Mouse (Mus musculus) forebrain, embryonic 14.5 days (tissue): ENCODE measurements around the gene Gpr137. TPM values are rescaled to one million over a fixed set of nuclear protein-coding genes. Genes with fewer than 3 reads are reported as not detected.

ENCODE experiments used
- ATAC-seq: fragments of 200-750 bp; cut with Nextera tagmentation; 2 replicates; pipeline ENCODE4 v1.8.0; 2017; ENCODE audit warnings: mild to moderate bottlenecking, moderate library complexity
- DNase-seq: peaks from one replicate; pipeline ENCODE4 v3.0.0-alpha.2; 2015; ENCODE audit warnings: low spot score
- H3K27ac ChIP-seq: fragments of 300-500 bp; sonication (generic); 2 replicates; pipeline ENCODE4 v1.5.1; 2014; ENCODE audit warnings: low read depth, mild to moderate bottlenecking, control low read depth, low read length, moderate library complexity
- H3K27me3 ChIP-seq: fragments of 300-500 bp; sonication (generic); replicated peaks from 2 replicates; pipeline ENCODE4 v1.6.1; 2014; ENCODE audit warnings: low read length, control low read depth, mixed read lengths; ENCODE audit not compliant: control insufficient read depth, insufficient read depth
- H3K36me3 ChIP-seq: fragments of 300-500 bp; sonication (generic); 2 replicates; pipeline ENCODE4 v1.6.1; 2014; ENCODE audit warnings: low read length, control low read depth; ENCODE audit not compliant: control insufficient read depth, insufficient read depth
- H3K4me1 ChIP-seq: fragments of 300-500 bp; sonication (generic); 2 replicates; pipeline ENCODE4 v1.6.1; 2014; ENCODE audit warnings: antibody characterized with exemption, low read length, control low read depth; ENCODE audit not compliant: control insufficient read depth, insufficient read depth
- H3K4me2 ChIP-seq: fragments of 300-500 bp; sonication (generic); 2 replicates; pipeline ENCODE4 v1.6.1; 2014; ENCODE audit warnings: mild to moderate bottlenecking, control low read depth, low read length
- H3K4me3 ChIP-seq: fragments of 300-500 bp; sonication (generic); 2 replicates; pipeline ENCODE4 v1.5.1; 2014; ENCODE audit warnings: low read depth, low read length, control low read depth
- H3K9ac ChIP-seq: fragments of 300-500 bp; sonication (generic); 2 replicates; pipeline ENCODE4 v1.6.1; 2014; ENCODE audit warnings: mild to moderate bottlenecking, low read length, control low read depth, moderate library complexity
- H3K9me3 ChIP-seq: fragments of 300-500 bp; sonication (generic); replicated peaks from 2 replicates; pipeline ENCODE4 v1.6.1; 2016; ENCODE audit warnings: low read length, control low read depth, mixed read lengths; ENCODE audit not compliant: control insufficient read depth
- WGBS: fragments of 180-500 bp; shearing (Covaris S2); extraction: QIAGEN DNeasy Blood & Tissue Kit; methylation state at CpG from one replicate; pipeline ENCODE4 v1.1.7; 2014; 5-methylcytosine and 5-hydroxymethylcytosine counted together
- polyA plus RNA-seq: library from polyadenylated mRNA; unstranded; fragments of >200 nt; fragmentation: Nextera tagmentation; extraction: Ambion mirVana; gene quantifications from 2 replicates; pipeline ENCODE4 v1.2.1, GENCODE M21; 2014

The Gpr137 gene
- polyA plus RNA-seq, 1 experiment from 2014 or later, result 38.1 TPM

GRCm38 (mm10) chr19:6975537-6976521 lies 33.5 kb upstream of the Gpr137 start, which contains the start of gene Plcb3:
Gene Plcb3 (minus strand): TSS chr19:6976470.
- Histone ChIP-seq H3K36me3 (peaks cover 25% of the 10 kb centered on the region), H3K27me3 (no peaks in the 10 kb centered on the region), H3K4me2 (peak within 1 kb of the TSS; percentile 84), H3K9me3 (no peaks in the 10 kb centered on the region), H3K27ac (peak within 1 kb of the TSS; percentile 97), H3K9ac (peak within 1 kb of the TSS; percentile 78), H3K4me1 (peaks cover 23% of the 10 kb centered on the region), H3K4me3 (peak within 1 kb of the TSS; percentile 55)
- peak; percentile 92 for DNase-seq
- WGBS, result under 1% methylated on average over 16 of the region's 16 CpGs
- peak; percentile 4; the same call in 1 of the 2 replicates for ATAC-seq

- under 1% methylated on average over 66 of the region's 84 CpGs for WGBS
- H3K4me1 ChIP-seq, result peaks cover 32% of the 10 kb centered on the region
- H3K4me3 ChIP-seq, result peak within 1 kb of the TSS; percentile 55
- H3K27me3 ChIP-seq, result no peaks in the 10 kb centered on the region
- DNase-seq (peak; percentile 93), ATAC-seq (peak; percentile 71)
- H3K27ac ChIP-seq, result peak within 1 kb of the TSS; percentile 97
- H3K36me3 ChIP-seq, result peaks cover 25% of the 10 kb centered on the region
- peak within 1 kb of the TSS; percentile 84 for H3K4me2 ChIP-seq
- peak within 1 kb of the TSS; percentile 78 for H3K9ac ChIP-seq
- H3K9me3 ChIP-seq, result no peaks in the 10 kb centered on the region
Measured at GRCm38 (mm10) chr19:6974211-6975205, 32.2 kb upstream of the Gpr137 start, which contains the start of gene Ppp1r14b. Gene Ppp1r14b (plus strand): TSS chr19:6974968.

GRCm38 (mm10) chr19:6973581-6974190 lies 31.4 kb upstream of the Gpr137 start:
- peaks cover 24% of the 10 kb centered on the region for H3K4me1 ChIP-seq
- WGBS, result 42% methylated on average over 12 of the region's 12 CpGs
- no peak for ATAC-seq

GRCm38 (mm10) chr19:6972247-6972917 lies 30.1 kb upstream of the Gpr137 start:
- Histone ChIP-seq H3K4me2 (no peak overlapping the region), H3K27ac (no peak overlapping the region), H3K4me3 (no peak overlapping the region), H3K4me1 (peaks cover 19% of the 10 kb centered on the region), H3K9ac (no peak overlapping the region), H3K27me3 (no peaks in the 10 kb centered on the region), H3K9me3 (no peaks in the 10 kb centered on the region), H3K36me3 (peaks cover 7% of the 10 kb centered on the region)
- WGBS, result 83% methylated on average over 13 of the region's 13 CpGs
- no peak for ATAC-seq
- DNase-seq, result no peak

More at GRCm38 (mm10) chr19:6973581-6974190, 31.4 kb upstream of the Gpr137 start:
- Histone ChIP-seq H3K27me3 (no peaks in the 10 kb centered on the region), H3K27ac (no peak overlapping the region), H3K9me3 (no peaks in the 10 kb centered on the region), H3K9ac (peak overlapping the region; percentile 78), H3K36me3 (peaks cover 20% of the 10 kb centered on the region), H3K4me3 (peak overlapping the region; percentile 55), H3K4me2 (peak overlapping the region; percentile 84)
- DNase-seq, result no peak

- no peak overlapping the region for H3K4me3 ChIP-seq
- ATAC-seq (no peak), DNase-seq (no peak)
- no peak overlapping the region for H3K4me2 ChIP-seq
- WGBS, result 52% methylated on average over 6 of the region's 6 CpGs
- no peaks in the 10 kb centered on the region for H3K9me3 ChIP-seq
- peaks cover 17% of the 10 kb centered on the region for H3K4me1 ChIP-seq
- H3K36me3 ChIP-seq, result 0 out of 2 replicates have a peak, but pooled peaks cover 2% of the 10 kb centered on the region
- no peak overlapping the region for H3K27ac ChIP-seq
- no peaks in the 10 kb centered on the region for H3K27me3 ChIP-seq
- peak overlapping the region; percentile 13; the same call in 1 of the 2 replicates for H3K9ac ChIP-seq
Measured at GRCm38 (mm10) chr19:6971644-6972043, 29.4 kb upstream of the Gpr137 start.

GRCm38 (mm10) chr19:6970460-6971085 lies 28.3 kb upstream of the Gpr137 start:
- Histone ChIP-seq H3K36me3 (no peaks in the 10 kb centered on the region), H3K4me2 (peak overlapping the region; percentile 46), H3K4me3 (peak overlapping the region; percentile 8; the same call in 1 of the 2 replicates), H3K4me1 (peaks cover 10% of the 10 kb centered on the region), H3K9me3 (no peaks in the 10 kb centered on the region), H3K27ac (no peak overlapping the region), H3K9ac (0 out of 2 replicates have a peak overlapping the region, but pooled peaks have one; percentile 51), H3K27me3 (no peaks in the 10 kb centered on the region)
- DNase-seq (no peak), ATAC-seq (no peak)
- WGBS, result 14% methylated on average over 11 of the region's 11 CpGs

- no peaks in the 10 kb centered on the region for H3K9me3 ChIP-seq
- H3K27me3 ChIP-seq, result no peaks in the 10 kb centered on the region
- ATAC-seq, result peak; percentile 22
- WGBS, result under 1% methylated on average over 55 of the region's 55 CpGs
- H3K4me3 ChIP-seq, result peak overlapping the region; percentile 33
- peak overlapping the region; percentile 51; the same call in 1 of the 2 replicates for H3K9ac ChIP-seq
- peak; percentile 49 for DNase-seq
- peaks cover 10% of the 10 kb centered on the region for H3K4me1 ChIP-seq
- H3K36me3 ChIP-seq, result no peaks in the 10 kb centered on the region
- no peak overlapping the region for H3K27ac ChIP-seq
- H3K4me2 ChIP-seq, result peak overlapping the region; percentile 46
Measured at GRCm38 (mm10) chr19:6969665-6970381, 27.5 kb upstream of the Gpr137 start.
